Mouse (Mus musculus) mouse embryonic stem cell (cell line): ENCODE results near the gene Dhx15.

Experiments
- in situ Hi-C, 2 experiments: fragments of 300-500 bp; cut with MboI; formaldehyde crosslinking; loops; 1 replicate in 1 of 2; 3 replicates in 1 of 2; pipeline ENCODE4 v1.14.3; 2019 to 2020; ENCODE audit warnings: low sequenced_read_pairs in 2 of 2, low pct_unique_long_range_greater_than_20kb in 1 of 2, mixed read lengths in 1 of 2; ENCODE audit not compliant: unreplicated experiment in 1 of 2

The Dhx15 gene

GRCm38 (mm10) chr5:52168468-52168867 lies 21.8 kb downstream of the Dhx15 start:
- in situ Hi-C loops = no loop called here

- in situ Hi-C loops = loop anchor here in 1 of 2 experiments (25.0 kb wide), 1 partner anchor 688 kb away; the partner anchor contains the start of gene Anapc4
Measured at GRCm38 (mm10) chr5:52149138-52149537, 41.2 kb downstream of the Dhx15 start.

- in situ Hi-C loops = loop anchor here in 1 of 2 experiments (25.0 kb wide), 1 partner anchor 690 kb away; the partner anchor contains the start of gene Anapc4
Measured at GRCm38 (mm10) chr5:52147141-52147540, 43.2 kb downstream of the Dhx15 start.

GRCm38 (mm10) chr5:52145684-52146083 lies 44.6 kb downstream of the Dhx15 start:
- in situ Hi-C loops = loop anchor here in 1 of 2 experiments (25.0 kb wide), 1 partner anchor 692 kb away; the partner anchor contains the start of gene Anapc4

GRCm38 (mm10) chr5:52141936-52142335 lies 48.4 kb downstream of the Dhx15 start:
- in situ Hi-C loops = loop anchor here in 1 of 2 experiments (25.0 kb wide), 1 partner anchor 695 kb away; the partner anchor contains the start of gene Anapc4

- in situ Hi-C loops = loop anchor here in 1 of 2 experiments (25.0 kb wide), 1 partner anchor 698 kb away; the partner anchor contains the start of gene Anapc4
Measured at GRCm38 (mm10) chr5:52138819-52139218, 51.5 kb downstream of the Dhx15 start.

GRCm38 (mm10) chr5:52138134-52138533 lies 52.2 kb downstream of the Dhx15 start:
- in situ Hi-C loops = loop anchor here in 1 of 2 experiments (25.0 kb wide), 1 partner anchor 699 kb away; the partner anchor contains the start of gene Anapc4

GRCm38 (mm10) chr5:52135460-52136141 lies 54.7 kb downstream of the Dhx15 start:
- in situ Hi-C loops = loop anchor here in 1 of 2 experiments (25.0 kb wide), 1 partner anchor 702 kb away; the partner anchor contains the start of gene Anapc4

GRCm38 (mm10) chr5:52132840-52133239 lies 57.5 kb downstream of the Dhx15 start:
- in situ Hi-C loops = loop anchor here in 1 of 2 experiments (25.0 kb wide), 1 partner anchor 704 kb away; the partner anchor contains the start of gene Anapc4

- in situ Hi-C loops = loop anchor here in 1 of 2 experiments (25.0 kb wide), 1 partner anchor 705 kb away; the partner anchor contains the start of gene Anapc4
Measured at GRCm38 (mm10) chr5:52132092-52132491, 58.2 kb downstream of the Dhx15 start.

- in situ Hi-C loops = loop anchor here in 1 of 2 experiments (25.0 kb wide), 1 partner anchor 706 kb away; the partner anchor contains the start of gene Anapc4
Measured at GRCm38 (mm10) chr5:52131389-52131788, 58.9 kb downstream of the Dhx15 start.

- in situ Hi-C loops = loop anchor here in 1 of 2 experiments (25.0 kb wide), 1 partner anchor 707 kb away; the partner anchor contains the start of gene Anapc4
Measured at GRCm38 (mm10) chr5:52130496-52130895, 59.8 kb downstream of the Dhx15 start.

GRCm38 (mm10) chr5:52126263-52126662 lies 64.1 kb downstream of the Dhx15 start:
- in situ Hi-C loops = loop anchor here in 1 of 2 experiments (25.0 kb wide), 1 partner anchor 711 kb away; the partner anchor contains the start of gene Anapc4

GRCm38 (mm10) chr5:52125854-52126253 lies 64.5 kb downstream of the Dhx15 start:
- in situ Hi-C loops = loop anchor here in 1 of 2 experiments (25.0 kb wide), 1 partner anchor 711 kb away; the partner anchor contains the start of gene Anapc4

GRCm38 (mm10) chr5:52122146-52122545 lies 68.2 kb downstream of the Dhx15 start:
- in situ Hi-C loops = no loop called here

GRCm38 (mm10) chr5:52119822-52120221 lies 70.5 kb downstream of the Dhx15 start:
- in situ Hi-C loops = no loop called here

- in situ Hi-C loops = no loop called here
Measured at GRCm38 (mm10) chr5:52119192-52119591, 71.1 kb downstream of the Dhx15 start.

- in situ Hi-C loops = no loop called here
Measured at GRCm38 (mm10) chr5:52117829-52118228, 72.5 kb downstream of the Dhx15 start.

- in situ Hi-C loops = no loop called here
Measured at GRCm38 (mm10) chr5:52116404-52116803, 73.9 kb downstream of the Dhx15 start.
